Mouse (Mus musculus): ENCODE measurements around the gene 4930505A04Rik. TPM values are rescaled to one million over a fixed set of nuclear protein-coding genes. Genes with fewer than 3 reads are reported as not detected.

Gene 4930505A04Rik
- polyA plus RNA-seq, 1 experiment = 0.08 TPM

DNA sequence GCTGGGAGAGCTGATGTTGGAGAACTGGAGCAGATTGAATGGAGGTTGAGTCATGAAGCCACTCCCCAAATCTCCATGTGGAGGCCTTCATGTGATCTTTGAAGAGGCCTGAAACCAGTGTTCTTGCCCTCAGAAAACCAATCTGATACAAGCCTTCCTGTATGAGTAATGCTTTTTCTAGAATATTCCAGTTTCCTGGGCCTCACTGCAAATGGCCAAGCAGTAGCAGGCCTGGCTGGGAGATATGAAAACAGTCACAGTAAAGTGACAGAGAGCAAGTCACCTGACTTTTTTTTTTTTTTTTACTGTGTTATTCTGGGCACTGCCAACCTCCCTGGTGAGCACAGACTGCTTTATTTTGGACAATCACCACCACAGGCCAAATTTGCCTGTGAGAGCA is 88.6 kb downstream of the 4930505A04Rik start:
- TF ChIP-seq USF1 (IDR thresholded peaks at IDR 0.05; ENCODE audit: low read depth) (no peak), MYOG (IDR thresholded peaks at IDR 0.05; ENCODE audit: control insufficient read depth in 1 of 3, insufficient read depth in 1 of 3, insufficient read length in 2 of 3, low read depth in 2 of 3) (no peak), MYOD1 (IDR thresholded peaks at IDR 0.05; ENCODE audit: control insufficient read depth in 1 of 3, insufficient read length in 2 of 3, low read depth in 2 of 3) (no peak), CEBPB (IDR thresholded peaks at IDR 0.05; ENCODE audit: insufficient read depth, poor library complexity, severe bottlenecking) (no peak), REST (IDR thresholded peaks at IDR 0.05; ENCODE audit: insufficient read depth, insufficient read length) (no peak), POLR2A (IDR thresholded peaks at IDR 0.05; ENCODE audit: insufficient read length, low read depth) (no peak), TCF12 (IDR thresholded peaks at IDR 0.05; ENCODE audit: insufficient read depth, poor library complexity, severe bottlenecking) (no peak), MAX (IDR thresholded peaks at IDR 0.05; ENCODE audit: low read depth) (no peak), E2F4 (IDR thresholded peaks at IDR 0.05; ENCODE audit: insufficient read depth) (no peak), POLR2AphosphoS2 (IDR thresholded peaks at IDR 0.05; ENCODE audit: insufficient read length, low read depth) (no peak), TCF3 (IDR thresholded peaks at IDR 0.05; ENCODE audit: insufficient read length, low read depth) (no peak), SRF (IDR thresholded peaks at IDR 0.05; ENCODE audit: control insufficient read depth, insufficient read length, low read depth) (no peak)
- no peaks in the 10 kb centered on the region for H3K36me3 ChIP-seq (ENCODE audit: control insufficient read depth, insufficient read depth)
- no peaks in the 10 kb centered on the region for H3K79me2 ChIP-seq (ENCODE audit: control insufficient read depth, insufficient read depth)
- H3K4me2 ChIP-seq (ENCODE audit: low read depth) = no peak overlapping the region
- H3K27me3 ChIP-seq (ENCODE audit: control insufficient read depth, insufficient read depth, insufficient read length) = no peaks in the 10 kb centered on the region
- H3K4me3 ChIP-seq = no peak overlapping the region
- H3ac ChIP-seq (ENCODE audit: control insufficient read depth, insufficient read length) = no peak overlapping the region

Other genes starting within 250 kb of the 4930505A04Rik start
- gene Sptbn1, start 203.7 kb downstream of the 4930505A04Rik start, polyA plus RNA-seq (2012; fragmentation: generic; extraction: Trizol) = 85.4 TPM
- gene Acyp2, start 177.8 kb upstream of the 4930505A04Rik start, polyA plus RNA-seq (2012; fragmentation: generic; extraction: Trizol) = 7.5 TPM

Data from myocyte (in vitro differentiated cells).